Mouse (Mus musculus) layer of hippocampus, adult 2 months (tissue): ENCODE data around the gene Senp7. TPM values are rescaled to one million over a fixed set of nuclear protein-coding genes. Genes with fewer than 3 reads are reported as not detected.
"Not testable (repeated sequence)": the region's sequence is repeated elsewhere in the genome, so short reads cannot be mapped to it uniquely, and the experiment has no call there.

Source experiments
- DNase-seq, 2 experiments: peaks; one replicate each; pipeline ENCODE4 v3.0.0; 2022; ENCODE audit warnings: low spot score in 2 of 2
- H3K27ac ChIP-seq: fragments of 200-600 bp; 2 replicates; pipeline ENCODE4 v1.8.1; 2022
- H3K4me3 ChIP-seq: fragments of 200-600 bp; 2 replicates; pipeline ENCODE4 v1.8.1; 2022; ENCODE audit warnings: mild to moderate bottlenecking
- CTCF ChIP-seq: fragments of 200-600 bp; conservative IDR thresholded peaks from 2 replicates; pipeline ENCODE4 v1.8.1; 2022; ENCODE audit warnings: antibody characterized with exemption, mild to moderate bottlenecking, moderate library complexity
- total RNA-seq, 2 experiments: library from RNA; stranded (reverse); gene quantifications; 2 replicates each; pipeline ENCODE4 v1.2.3; 2021

Senp7 gene
- total RNA-seq, 2 experiments from 2014 or later = 42.3 to 53.5 TPM

DNA sequence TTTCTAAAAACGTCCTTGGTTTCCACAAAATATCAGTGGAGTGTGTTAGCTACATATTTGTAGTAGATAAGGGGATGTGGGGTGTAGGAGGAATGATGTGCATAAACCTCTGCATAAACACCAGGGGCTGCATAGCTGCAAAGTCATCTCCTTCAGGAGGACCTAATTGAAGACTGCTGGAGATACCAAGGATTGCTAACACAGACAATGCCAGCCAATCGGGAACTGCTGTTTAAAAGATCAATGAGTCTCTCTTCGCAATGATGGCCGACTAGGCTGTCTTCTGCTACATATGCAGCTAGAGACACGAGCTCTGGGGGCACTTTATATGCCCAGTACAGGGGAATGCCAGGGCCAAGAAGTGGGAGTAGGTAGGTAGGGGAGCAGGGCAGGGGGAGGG, 74.4 kb downstream of the Senp7 start:
- no peak for DNase-seq
- no peak overlapping the region for H3K4me3 ChIP-seq
- no peak overlapping the region for H3K27ac ChIP-seq
- no peak for TF ChIP-seq CTCF

DNA sequence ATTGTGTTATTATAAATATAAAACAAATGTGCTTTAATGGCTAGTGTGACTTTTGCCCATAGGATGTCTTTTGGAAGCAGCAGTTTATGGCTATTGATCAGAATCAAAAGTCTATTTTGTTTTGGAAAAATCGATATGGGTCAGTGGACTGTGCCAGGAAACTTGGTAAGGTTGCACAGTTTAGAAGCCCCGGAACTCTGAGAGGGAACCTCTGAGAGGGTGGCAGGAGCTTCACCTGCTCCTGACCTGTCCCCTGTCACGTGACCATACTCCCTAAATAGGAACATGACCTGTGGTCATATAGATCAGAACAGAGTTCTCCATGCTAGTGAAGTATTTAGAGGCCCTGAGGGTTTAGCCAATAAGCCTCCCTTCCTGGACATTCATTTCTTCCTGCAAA, 75.9 kb downstream of the Senp7 start:
- Histone ChIP-seq H3K4me3 (no peak overlapping the region), H3K27ac (no peak overlapping the region)
- TF ChIP-seq CTCF = no peak
- DNase-seq = no peak

DNA sequence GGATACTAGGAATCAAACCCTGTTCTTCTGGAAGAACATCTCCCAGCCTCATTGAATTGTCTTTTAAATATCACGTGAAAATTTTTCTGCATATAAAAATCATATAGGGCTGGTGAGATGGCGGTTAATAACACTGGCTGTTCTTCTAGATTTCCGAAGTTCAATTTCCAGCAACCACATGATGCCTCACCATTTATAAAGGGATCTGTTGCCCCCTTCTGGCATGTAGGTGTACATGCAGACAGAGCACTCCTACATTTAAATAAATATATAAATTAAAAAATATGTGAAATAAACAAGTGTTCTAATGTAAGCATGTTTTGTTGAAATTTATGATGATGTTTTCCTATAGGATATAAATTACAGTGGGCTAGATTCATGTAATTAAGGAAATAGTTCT, 83.5 kb downstream of the Senp7 start:
- TF ChIP-seq CTCF = peak; percentile 88

GRCm38 (mm10) chr16:56134149-56134548, 86.0 kb downstream of the Senp7 start:
- no peak overlapping the region for H3K27ac ChIP-seq
- H3K4me3 ChIP-seq = no peak overlapping the region
- no peak for DNase-seq
- no peak for TF ChIP-seq CTCF

More for the DNA sequence above, 83.5 kb downstream of the Senp7 start:
- Histone ChIP-seq H3K27ac (no peak overlapping the region), H3K4me3 (no peak overlapping the region)
- no peak for DNase-seq

- not testable (repeated sequence) for H3K27ac ChIP-seq, DNase-seq, H3K4me3 ChIP-seq
Measured at GRCm38 (mm10) chr16:56137672-56138071, 89.5 kb downstream of the Senp7 start.

DNA sequence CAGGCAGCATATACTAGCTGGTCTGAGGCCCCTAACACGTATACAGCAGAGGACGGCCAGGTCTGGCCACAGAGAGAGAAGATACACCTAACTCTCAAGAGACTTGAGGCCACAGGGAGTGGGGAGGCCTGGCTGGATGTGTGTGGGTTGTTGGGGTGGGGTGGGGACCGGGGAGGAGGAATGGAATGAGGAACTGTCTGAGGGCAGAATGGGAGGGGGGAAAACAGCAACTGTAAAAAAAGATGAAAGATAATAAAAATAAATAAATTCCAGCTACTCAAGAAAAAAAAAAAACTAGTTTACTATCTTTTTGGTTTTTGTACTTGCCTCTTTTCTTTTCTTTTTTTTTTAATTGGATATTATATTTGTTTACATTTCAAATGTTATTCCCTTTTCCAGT, 91.8 kb downstream of the Senp7 start:
- H3K27ac ChIP-seq = no peak overlapping the region
- DNase-seq = no peak
- no peak for TF ChIP-seq CTCF
- H3K4me3 ChIP-seq = no peak overlapping the region

DNA sequence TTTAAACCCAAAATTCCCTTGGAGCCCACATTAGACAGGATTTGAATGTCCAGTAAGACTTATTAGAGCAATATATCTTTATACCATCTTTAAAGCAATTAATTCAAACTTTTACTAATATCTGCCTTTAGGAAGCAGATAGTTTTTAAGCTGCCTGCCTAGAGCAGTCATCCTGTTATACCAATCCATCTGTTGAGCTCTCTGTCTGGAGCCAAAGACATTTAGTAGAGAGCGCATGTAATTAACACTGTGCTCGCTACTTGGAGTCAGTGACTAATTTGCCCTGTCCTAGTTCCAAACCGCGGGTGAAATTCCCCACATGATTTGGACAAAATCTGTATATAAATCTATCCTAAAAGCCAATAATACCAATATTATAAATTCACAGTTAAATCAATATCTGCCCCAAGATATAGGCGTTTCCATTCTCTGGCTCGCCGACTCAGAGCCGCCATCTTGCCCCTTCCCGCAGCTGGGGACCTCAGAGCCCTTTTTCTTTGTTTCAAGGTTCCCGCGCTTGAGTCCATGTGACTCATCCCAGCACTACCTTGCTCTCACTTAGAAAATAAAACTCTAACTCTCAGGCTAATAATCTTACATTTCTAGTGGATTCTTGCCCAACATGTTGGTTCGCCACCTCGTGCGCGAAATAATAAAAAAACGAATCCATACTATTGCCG, 96.9 kb downstream of the Senp7 start:
- DNase-seq = no peak
- no peak for TF ChIP-seq CTCF
- Histone ChIP-seq H3K27ac (no peak overlapping the region), H3K4me3 (no peak overlapping the region)

- peak; percentile 52 for TF ChIP-seq CTCF
- no peak for DNase-seq
- Histone ChIP-seq H3K4me3 (no peak overlapping the region), H3K27ac (no peak overlapping the region)
Measured at GRCm38 (mm10) chr16:56147679-56148078, 99.5 kb downstream of the Senp7 start.

DNA sequence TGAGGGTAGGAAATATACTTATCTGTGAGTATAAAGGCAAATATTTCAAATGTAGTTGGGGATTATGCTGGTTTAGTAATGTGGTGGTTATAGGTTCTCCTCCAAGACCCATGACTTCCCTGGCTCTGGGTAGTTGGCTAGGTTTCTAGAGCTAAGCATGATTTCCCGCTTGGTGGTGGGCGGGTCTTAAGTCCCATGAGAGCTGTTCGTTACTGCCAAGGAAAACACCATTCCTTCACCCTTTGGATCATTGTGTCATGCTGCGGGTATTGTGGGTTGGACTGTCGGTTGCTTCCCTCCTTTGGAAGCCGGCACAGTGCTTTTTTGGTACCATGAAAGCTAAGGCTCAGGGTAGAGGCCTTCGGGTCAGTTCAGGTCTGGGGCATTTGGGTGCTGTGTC, 115.3 kb downstream of the Senp7 start:
- no peak for TF ChIP-seq CTCF
- no peak for DNase-seq
- H3K4me3 ChIP-seq = no peak overlapping the region

GRCm38 (mm10) chr16:56170247-56170646, 122.1 kb downstream of the Senp7 start:
- Histone ChIP-seq H3K27ac (no peak overlapping the region), H3K4me3 (no peak overlapping the region)
- TF ChIP-seq CTCF = no peak
- DNase-seq = peak; percentile 28 to 61

More for the DNA sequence above, 115.3 kb downstream of the Senp7 start:
- no peak overlapping the region for H3K27ac ChIP-seq

DNA sequence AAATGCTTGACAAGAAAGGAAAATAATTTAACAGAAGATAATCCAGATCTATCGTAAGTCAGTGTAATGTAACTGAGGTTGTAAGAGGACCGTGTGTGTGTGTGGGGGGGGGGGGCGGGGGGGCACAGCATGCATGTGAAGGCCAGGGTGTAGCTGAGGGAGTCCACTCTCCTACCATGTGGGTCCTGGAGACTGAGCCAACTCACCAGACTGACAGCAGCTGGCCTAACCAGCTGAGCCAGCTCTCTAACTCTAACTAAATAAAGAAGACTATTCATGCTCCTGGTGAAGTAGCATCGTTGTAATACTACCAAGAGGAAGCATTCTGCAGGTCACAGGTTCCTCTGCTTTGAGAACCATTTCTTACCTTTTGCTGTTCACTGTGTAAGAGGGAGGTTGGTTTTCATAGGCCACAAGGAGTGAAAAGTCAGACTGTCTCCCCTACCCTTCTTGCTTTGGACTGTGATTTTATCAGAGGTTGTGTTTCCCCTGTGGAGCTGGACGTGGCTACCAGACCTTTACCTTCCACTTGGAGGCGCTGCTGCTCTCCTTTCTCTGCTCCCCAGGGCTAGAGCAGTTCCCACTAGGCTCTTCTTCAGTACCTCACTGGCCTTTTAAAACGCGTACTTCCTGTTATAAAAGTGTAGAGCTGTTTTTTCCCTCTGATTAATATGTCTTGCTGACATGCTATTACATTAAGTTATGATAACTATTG, 127.9 kb downstream of the Senp7 start:
- Histone ChIP-seq H3K27ac (no peak overlapping the region), H3K4me3 (no peak overlapping the region)
- peak; percentile 54 for TF ChIP-seq CTCF
- no peak for DNase-seq

DNA sequence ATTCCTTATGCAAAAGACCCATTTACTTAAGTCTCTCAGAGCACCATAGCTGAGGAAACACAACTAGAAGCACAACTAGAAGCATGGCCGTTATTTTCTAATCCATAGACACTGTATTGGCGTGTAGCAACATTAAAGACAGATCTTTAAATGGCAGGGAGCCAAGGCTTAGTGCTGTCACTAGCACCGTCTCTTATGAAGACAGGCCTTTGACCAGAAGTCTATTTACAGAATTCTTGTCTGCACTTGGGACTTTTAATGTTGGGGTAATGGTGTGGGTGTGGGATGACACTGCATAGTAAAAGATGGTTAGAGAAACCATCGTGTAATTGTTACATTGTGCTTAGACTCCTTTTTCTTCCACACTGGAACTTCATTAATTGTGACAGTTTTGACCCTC, 138.7 kb downstream of the Senp7 start:
- Histone ChIP-seq H3K4me3 (no peak overlapping the region), H3K27ac (no peak overlapping the region)
- no peak for DNase-seq
- no peak for TF ChIP-seq CTCF

DNA sequence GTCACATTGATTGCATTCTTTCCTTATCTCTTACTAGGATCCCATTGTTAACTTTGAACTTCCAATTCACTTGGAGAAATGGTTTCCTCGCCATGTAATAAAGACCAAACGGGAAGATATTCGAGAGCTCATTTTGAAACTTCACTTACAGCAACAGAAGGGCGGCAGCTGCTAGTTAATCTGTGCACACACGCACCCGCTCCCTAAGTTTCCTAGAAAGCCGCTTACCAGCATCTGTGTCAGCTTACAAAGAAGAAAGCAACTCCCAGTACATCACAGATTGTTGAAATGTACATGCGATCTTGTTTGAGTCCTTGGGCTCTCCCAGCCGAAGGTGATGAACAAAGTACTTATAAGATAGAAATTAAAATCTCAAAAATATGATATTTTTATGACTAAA, 140.1 kb downstream of the Senp7 start:
- peak; percentile 76 to 78 for DNase-seq
- Histone ChIP-seq H3K4me3 (no peak overlapping the region), H3K27ac (no peak overlapping the region)
- no peak for TF ChIP-seq CTCF

GRCm38 (mm10) chr16:56204051-56204450, 155.9 kb downstream of the Senp7 start, which contains the start of gene Impg2:
Gene Impg2 (plus strand): TSS chr16:56204313.
- Histone ChIP-seq H3K27ac (no peak within 1 kb of the TSS), H3K4me3 (no peak within 1 kb of the TSS)
- TF ChIP-seq CTCF = no peak
- DNase-seq = no peak
